29 mouse cellular contexts compared by ENCODE assay signal in the genomic region with DNA sequence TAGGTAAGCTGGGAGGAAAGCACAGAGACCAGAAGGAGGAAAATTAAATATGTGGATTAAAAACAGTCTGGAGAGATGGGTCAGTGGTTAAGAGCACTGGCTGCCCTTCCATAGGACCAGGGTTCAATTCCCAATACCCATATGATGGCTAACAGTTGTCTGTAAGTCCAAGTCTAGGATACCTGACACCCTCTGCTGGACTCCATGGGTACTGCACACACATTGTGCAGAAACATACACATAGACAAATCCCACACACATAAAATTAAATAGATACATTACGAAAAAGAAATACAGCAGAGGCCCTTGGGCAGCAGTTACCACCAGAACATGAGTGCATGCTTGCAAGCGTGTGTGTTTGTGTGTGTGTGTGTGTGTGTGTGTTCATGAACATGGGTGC. TPM values are rescaled to one million over a fixed set of nuclear protein-coding genes. Genes with fewer than 3 reads are reported as not detected.
DNase-seq lines count a peak whose midpoint lies in the region; ATAC-seq and TF ChIP-seq lines count a peak whose summit lies in the region.
"Had no signal": no experiment of that assay in that cellular context is flagged by ENCODE, and none has a peak within 500 bp of the region (broad histone marks: within the 10 kb centered on the region; RNA-seq: fewer than 3 reads in every experiment).

No protein-coding gene starts in this region.

- no peaks in the 10 kb centered on the region for H3K9me3 ChIP-seq in intestine, postnatal 0 days (ENCODE audit: control insufficient read depth)
- no peaks in the 10 kb centered on the region for H3K9me3 ChIP-seq in intestine, embryonic 16.5 days (ENCODE audit: control insufficient read depth, low read length)
- no peaks in the 10 kb centered on the region for H3K9me3 ChIP-seq in midbrain, postnatal 0 days (ENCODE audit: low read length)
- H3K9me3 ChIP-seq in midbrain, embryonic 13.5 days: no peaks in the 10 kb centered on the region
- no peaks in the 10 kb centered on the region for H3K9me3 ChIP-seq in MEL (replicated peaks; ENCODE audit: insufficient read depth, low read length)
- no peaks in the 10 kb centered on the region for H3K9me3 ChIP-seq in stomach, postnatal 0 days (ENCODE audit: control insufficient read depth, low read length)
- H3K9me3 ChIP-seq: forebrain, embryonic 15.5 days; kidney, embryonic 15.5 days; limb, embryonic 10.5 days; neural tube, embryonic 12.5 days; stomach, embryonic 15.5 days had no signal

- H3K4me1 ChIP-seq in intestine, postnatal 0 days (replicated peaks; ENCODE audit: control insufficient read depth, insufficient read depth, low read length): no peaks in the 10 kb centered on the region
- H3K4me1 ChIP-seq in intestine, embryonic 16.5 days (ENCODE audit: control insufficient read depth, insufficient read depth, low read length): no peaks in the 10 kb centered on the region
- no peaks in the 10 kb centered on the region for H3K4me1 ChIP-seq in midbrain, postnatal 0 days (ENCODE audit: insufficient read depth, low read length)
- H3K4me1 ChIP-seq in midbrain, embryonic 13.5 days (replicated peaks): no peaks in the 10 kb centered on the region
- no peaks in the 10 kb centered on the region for H3K4me1 ChIP-seq in MEL (ENCODE audit: control insufficient read depth in 1 of 2, insufficient read depth in 2 of 2, low read length in 2 of 2)
- no peaks in the 10 kb centered on the region for H3K4me1 ChIP-seq in stomach, postnatal 0 days (replicated peaks; ENCODE audit: control insufficient read depth, insufficient read depth)
- H3K4me1 ChIP-seq: forebrain, embryonic 15.5 days; kidney, embryonic 15.5 days; megakaryocyte, embryonic 14.5 days; neural tube, embryonic 12.5 days; stomach, embryonic 15.5 days had no signal

- no peaks in the 10 kb centered on the region for H3K36me3 ChIP-seq in intestine, postnatal 0 days (ENCODE audit: control insufficient read depth, insufficient read depth)
- no peaks in the 10 kb centered on the region for H3K36me3 ChIP-seq in intestine, embryonic 16.5 days (ENCODE audit: control insufficient read depth, insufficient read depth, low read length)
- H3K36me3 ChIP-seq in midbrain, postnatal 0 days (ENCODE audit: insufficient read depth, low read length): no peaks in the 10 kb centered on the region
- H3K36me3 ChIP-seq in midbrain, embryonic 13.5 days: no peaks in the 10 kb centered on the region
- no peaks in the 10 kb centered on the region for H3K36me3 ChIP-seq in MEL (ENCODE audit: control insufficient read depth in 1 of 2, insufficient read depth in 2 of 2, low read length in 2 of 2)
- no peaks in the 10 kb centered on the region for H3K36me3 ChIP-seq in stomach, postnatal 0 days (ENCODE audit: control insufficient read depth, insufficient read depth, low read length)
- H3K36me3 ChIP-seq: forebrain, embryonic 15.5 days; G1E; kidney, embryonic 15.5 days; limb, embryonic 10.5 days; neural tube, embryonic 12.5 days; stomach, embryonic 15.5 days had no signal

- no peak overlapping the region for H3K4me2 ChIP-seq in intestine, postnatal 0 days (replicated peaks; ENCODE audit: low read depth)
- H3K4me2 ChIP-seq in intestine, embryonic 16.5 days (ENCODE audit: low read depth, low read length): no peak overlapping the region
- H3K4me2 ChIP-seq in midbrain, postnatal 0 days (ENCODE audit: low read depth, low read length, poor library complexity, severe bottlenecking): no peak overlapping the region
- no peak overlapping the region for H3K4me2 ChIP-seq in midbrain, embryonic 13.5 days (replicated peaks)
- no peak overlapping the region for H3K4me2 ChIP-seq in stomach, postnatal 0 days (replicated peaks; ENCODE audit: low read depth)
- H3K4me2 ChIP-seq: forebrain, embryonic 15.5 days; hindbrain, embryonic 14.5 days; kidney, embryonic 15.5 days; neural tube, embryonic 12.5 days; stomach, embryonic 15.5 days had no signal

- peak; percentile 25; the same call in 1 of the 2 replicates for TF ChIP-seq CTCF in intestine, postnatal 0 days (IDR thresholded peaks at IDR 0.05; ENCODE audit: low read depth)
- peak; percentile 27; the same call in 1 of the 2 replicates for TF ChIP-seq CTCF in midbrain, postnatal 0 days (IDR thresholded peaks at IDR 0.05)
- peak in 2 of 3 experiments; percentile 15 to 22; a peak in 2 of 6 replicates for TF ChIP-seq CTCF in MEL (IDR thresholded peaks at IDR 0.05 in 2 of 3, conservative IDR thresholded peaks at IDR 0.05 in 1 of 3; ENCODE audit: control insufficient read depth in 1 of 3, insufficient read depth in 1 of 3, low read depth in 2 of 3, low read length in 3 of 3, poor library complexity in 1 of 3, severe bottlenecking in 1 of 3)
- peak; percentile 34 for TF ChIP-seq CTCF in stomach, postnatal 0 days (IDR thresholded peaks at IDR 0.05; ENCODE audit: low read depth)

- no peak for DNase-seq in midbrain, postnatal 0 days (ENCODE audit: low spot score)
- DNase-seq in MEL (ENCODE audit: low read depth, low spot score): peak; percentile 7
- no peak for DNase-seq in stomach, postnatal 0 days (ENCODE audit: low spot score)
- no peak for DNase-seq in frontal cortex, postnatal 36 days (ENCODE audit: low spot score in 2 of 2)
- DNase-seq: adrenal gland, postnatal 25 days; cerebellum, adult 11 months; cerebellum, adult 9-11 months; gastrocnemius, postnatal 10 days; heart, adult 11 months; heart, postnatal 36 days; kidney, adult 11 months; kidney, postnatal 36 days; lung, adult 2 months; midbrain, embryonic 14.5 days; retina, postnatal 1 day; right cerebral cortex, postnatal 25 days; thymus, adult 18-20 months had no signal

- no peak for TF ChIP-seq RAD21 in MEL (IDR thresholded peaks at IDR 0.05; ENCODE audit: low read depth, low read length)

- TF ChIP-seq POLR2A in MEL (IDR thresholded peaks at IDR 0.05; ENCODE audit: control insufficient read depth in 1 of 2, insufficient read depth in 1 of 2, low read depth in 1 of 2, low read length in 2 of 2, poor library complexity in 1 of 2): no peak

- H3K27ac ChIP-seq in intestine, postnatal 0 days (ENCODE audit: low read depth, low read length): no peak overlapping the region
- no peak overlapping the region for H3K27ac ChIP-seq in intestine, embryonic 16.5 days (ENCODE audit: low read length)
- H3K27ac ChIP-seq in midbrain, postnatal 0 days (ENCODE audit: low read depth, low read length): no peak overlapping the region
- H3K27ac ChIP-seq in midbrain, embryonic 13.5 days: no peak overlapping the region
- no peak overlapping the region for H3K27ac ChIP-seq in MEL (ENCODE audit: control insufficient read depth, low read depth, low read length)
- no peak overlapping the region for H3K27ac ChIP-seq in stomach, postnatal 0 days (replicated peaks)
- H3K27ac ChIP-seq: forebrain, embryonic 15.5 days; hindbrain, embryonic 14.5 days; kidney, embryonic 15.5 days; limb, embryonic 10.5 days; neural tube, embryonic 12.5 days; stomach, embryonic 15.5 days had no signal

- no peak for TF ChIP-seq EP300 in MEL (IDR thresholded peaks at IDR 0.05; ENCODE audit: low read depth in 1 of 2, low read length in 2 of 2)
- no peak for TF ChIP-seq EP300 in stomach, postnatal 0 days (optimal IDR thresholded peaks at IDR 0.05)

- H3K9ac ChIP-seq in intestine, postnatal 0 days (ENCODE audit: low read depth, low read length): no peak overlapping the region
- no peak overlapping the region for H3K9ac ChIP-seq in intestine, embryonic 16.5 days (ENCODE audit: low read depth, low read length)
- H3K9ac ChIP-seq in midbrain, postnatal 0 days (replicated peaks; ENCODE audit: low read length, poor library complexity, severe bottlenecking): no peak overlapping the region
- no peak overlapping the region for H3K9ac ChIP-seq in midbrain, embryonic 13.5 days (replicated peaks)
- H3K9ac ChIP-seq in MEL (ENCODE audit: control insufficient read depth, low read depth, low read length, poor library complexity, severe bottlenecking): no peak overlapping the region
- no peak overlapping the region for H3K9ac ChIP-seq in stomach, postnatal 0 days (ENCODE audit: low read length)
- H3K9ac ChIP-seq: forebrain, embryonic 15.5 days; hindbrain, embryonic 14.5 days; kidney, embryonic 15.5 days; neural tube, embryonic 12.5 days; stomach, embryonic 15.5 days had no signal

- no peaks in the 10 kb centered on the region for H3K79me2 ChIP-seq in MEL (ENCODE audit: control insufficient read depth, insufficient read depth, low read length, poor library complexity)

- no peaks in the 10 kb centered on the region for H3K27me3 ChIP-seq in intestine, postnatal 0 days (replicated peaks; ENCODE audit: control insufficient read depth, insufficient read depth, low read length)
- no peaks in the 10 kb centered on the region for H3K27me3 ChIP-seq in intestine, embryonic 16.5 days (replicated peaks; ENCODE audit: control insufficient read depth, insufficient read depth, low read length)
- H3K27me3 ChIP-seq in midbrain, postnatal 0 days (ENCODE audit: insufficient read depth, low read length): no peaks in the 10 kb centered on the region
- no peaks in the 10 kb centered on the region for H3K27me3 ChIP-seq in midbrain, embryonic 13.5 days
- peaks cover 6 to 14% of the 10 kb centered on the region in 2 experiments for H3K27me3 ChIP-seq in MEL (ENCODE audit: control insufficient read depth in 1 of 2, insufficient read depth in 2 of 2, low read length in 2 of 2)
- H3K27me3 ChIP-seq in stomach, postnatal 0 days (ENCODE audit: control insufficient read depth, insufficient read depth, low read length): no peaks in the 10 kb centered on the region
- H3K27me3 ChIP-seq: forebrain, embryonic 15.5 days; neural tube, embryonic 12.5 days; stomach, embryonic 15.5 days had no signal

- 98% methylated on average over 2 of the region's 2 CpGs for WGBS in intestine, postnatal 0 days
- WGBS in intestine, embryonic 16.5 days: 82% methylated on average over 2 of the region's 2 CpGs
- 100% methylated on average over 2 of the region's 2 CpGs for WGBS in midbrain, postnatal 0 days
- WGBS in midbrain, embryonic 13.5 days: 89% methylated on average over 2 of the region's 2 CpGs
- WGBS in stomach, postnatal 0 days: 95% methylated on average over 2 of the region's 2 CpGs

- no peak for ATAC-seq in intestine, postnatal 0 days
- no peak for ATAC-seq in intestine, embryonic 16.5 days
- no peak for ATAC-seq in midbrain, postnatal 0 days (ENCODE audit: low FRiP score)
- ATAC-seq in midbrain, embryonic 13.5 days: no peak
- no peak for ATAC-seq in stomach, postnatal 0 days (ENCODE audit: low FRiP score, low TSS enrichment)
- ATAC-seq: forebrain, embryonic 15.5 days had no signal

- no peak overlapping the region for H3K4me3 ChIP-seq in intestine, postnatal 0 days (ENCODE audit: low read depth, low read length)
- no peak overlapping the region for H3K4me3 ChIP-seq in intestine, embryonic 16.5 days (ENCODE audit: low read length)
- no peak overlapping the region for H3K4me3 ChIP-seq in midbrain, postnatal 0 days (ENCODE audit: low read depth, low read length)
- no peak overlapping the region for H3K4me3 ChIP-seq in midbrain, embryonic 13.5 days (replicated peaks)
- no peak overlapping the region for H3K4me3 ChIP-seq in MEL (ENCODE audit: control insufficient read depth in 1 of 2, insufficient read depth in 1 of 2, low read depth in 2 of 2, low read length in 2 of 2)
- no peak overlapping the region for H3K4me3 ChIP-seq in stomach, postnatal 0 days (ENCODE audit: low read depth, low read length)
- H3K4me3 ChIP-seq: forebrain, embryonic 15.5 days; kidney, embryonic 15.5 days; limb, embryonic 10.5 days; megakaryocyte, embryonic 14.5 days; neural tube, embryonic 12.5 days; stomach, embryonic 15.5 days had no signal

RNA-seq across cellular contexts. Expression of a gene that starts 40.6 kb away (rescaled TPM):
- 0.37 and 0.44 TPM in 2 replicates for polyA plus RNA-seq in intestine, postnatal 0 days (2015; fragmentation: Nextera tagmentation; extraction: Ambion mirVana)
- 0.43 and 0.44 TPM in 2 replicates for polyA plus RNA-seq in intestine, embryonic 16.5 days (2015; fragmentation: Nextera tagmentation; extraction: Ambion mirVana)
- 2.5 and 3.8 TPM in 2 replicates for total RNA-seq in midbrain, postnatal 0 days (2014; rRNA removed)
- 1.9 and 2.1 TPM in 2 replicates for polyA plus RNA-seq in midbrain, postnatal 0 days (2015; fragmentation: Nextera tagmentation; extraction: Ambion mirVana)
- polyA plus RNA-seq in midbrain, embryonic 13.5 days (2015; fragmentation: Nextera tagmentation; extraction: Ambion mirVana): 0.35 and 0.44 TPM in 2 replicates
- 0.04 and 0.07 TPM in 2 replicates for total RNA-seq in MEL (2012; rRNA removed)
- under 1 TPM in 1 of 2 experiments, not detected in 1; 0.10 TPM for polyA plus RNA-seq in MEL (2012; ENCODE audit: insufficient read depth in 1 of 2, insufficient read length in 2 of 2, low read depth in 1 of 2, low replicate concordance in 2 of 2, missing spikeins in 1 of 2)
- 0.35 and 1.0 TPM in 2 replicates for polyA plus RNA-seq in stomach, postnatal 0 days (2015; fragmentation: Nextera tagmentation; extraction: Ambion mirVana)
- polyA plus RNA-seq: liver, adult 2 months had no signal
